Mouse (Mus musculus): ENCODE measurements around the gene Naif1.

DNA sequence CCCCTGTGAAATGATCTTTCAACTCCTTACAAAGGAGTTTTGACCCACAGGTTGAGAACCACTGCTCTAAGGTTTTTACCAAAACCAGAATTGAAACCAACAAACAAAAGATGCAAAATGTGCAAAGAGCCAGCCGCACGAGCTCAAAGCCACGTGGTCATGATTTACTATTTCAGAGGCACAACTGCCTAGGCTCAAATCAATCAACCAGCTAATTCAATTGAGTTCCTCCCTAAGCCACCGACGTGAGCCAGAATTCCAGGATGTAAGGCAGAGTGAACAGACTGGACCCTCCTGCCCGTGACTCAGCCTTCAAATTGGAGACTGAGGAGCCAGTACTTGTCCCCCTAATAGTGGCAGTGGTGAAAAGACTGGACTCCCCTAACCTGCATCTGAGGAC lies 11.1 kb upstream of the Naif1 start:
- TF ChIP-seq CTCF (conservative IDR thresholded peaks at IDR 0.05; ENCODE audit: insufficient read depth, insufficient read length, low read depth, low read length) = no peak
- TF ChIP-seq POLR2A (IDR thresholded peaks at IDR 0.05; ENCODE audit: low read depth, low read length) = no peak
